Comparison of ENCODE assay signal across 18 mouse cellular contexts in the genomic region with DNA sequence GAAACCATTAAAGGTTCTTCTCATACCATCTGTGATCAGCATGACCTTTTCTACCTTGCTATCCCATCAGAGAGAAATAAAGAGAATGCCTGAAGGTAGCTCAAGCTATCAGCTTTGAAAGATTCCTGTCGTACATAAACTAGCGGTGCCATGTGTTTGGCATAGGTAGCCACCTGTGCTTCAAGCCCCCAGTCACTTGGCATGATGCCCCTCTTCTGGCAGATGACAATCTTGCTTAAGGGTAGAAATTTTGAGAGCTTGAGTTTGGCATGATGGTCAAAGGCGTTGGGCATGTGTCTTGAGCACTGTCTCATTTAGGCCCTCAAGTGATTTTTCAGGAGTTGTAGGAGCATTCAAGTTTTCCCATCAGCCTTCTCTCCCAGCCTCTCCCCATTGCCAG.
A peak's percentile ranks its signal among the peaks of the same experiment; 100 is the strongest.
DNase-seq lines count a peak whose midpoint lies in the region; ATAC-seq and TF ChIP-seq lines count a peak whose summit lies in the region.
"Had no signal": no experiment of that assay in that cellular context is flagged by ENCODE, and none has a peak within 500 bp of the region (broad histone marks: within the 10 kb centered on the region; RNA-seq: fewer than 3 reads in every experiment).

No protein-coding gene starts in this region.

- intact Hi-C loops in left cerebral cortex, postnatal 4 days (cut with DNase I) = no loop called here
- intact Hi-C loops in left cerebral cortex, postnatal 10 days (cut with DNase I) = no loop called here

- TF ChIP-seq CTCF in cerebellum, adult 2 months (IDR thresholded peaks at IDR 0.05; ENCODE audit: borderline replicate concordance, insufficient read depth, low read depth, low read length) = no peak

- H3K4me1 ChIP-seq in cerebellum, adult 2 months (ENCODE audit: control insufficient read depth, insufficient read depth, low read length) = peaks cover 8% of the 10 kb centered on the region
- H3K4me1 ChIP-seq: forebrain, embryonic 10.5 days; forebrain, embryonic 13.5 days had no signal

- TF ChIP-seq POLR2A in cerebellum, adult 2 months (IDR thresholded peaks at IDR 0.05; ENCODE audit: borderline replicate concordance, insufficient read depth, low read length) = no peak

- no peak overlapping the region for H3K27ac ChIP-seq in cerebellum, adult 2 months (ENCODE audit: insufficient read depth, low read length)
- H3K27ac ChIP-seq: forebrain, embryonic 10.5 days; forebrain, embryonic 13.5 days; hindbrain, embryonic 14.5 days had no signal

- no peak overlapping the region for H3K4me3 ChIP-seq in cerebellum, adult 2 months (replicated peaks; ENCODE audit: insufficient read depth, low read depth, low read length)
- H3K4me3 ChIP-seq: forebrain, embryonic 10.5 days; forebrain, embryonic 13.5 days had no signal

- peak; percentile 15 for DNase-seq in cerebellum, adult 11-12 months
- DNase-seq in cerebellum, postnatal 4 days (ENCODE audit: low spot score in 2 of 2) = no peak
- peak; percentile 30 for DNase-seq in cerebellum, adult 9-11 months
- no peak for DNase-seq in cerebellum, adult 2 months
- peak; percentile 42 for DNase-seq in left cerebral cortex, postnatal 4 days
- DNase-seq in left cerebral cortex, postnatal 10 days (ENCODE audit: extremely low spot score in 1 of 2, low spot score in 2 of 2) = no peak
- DNase-seq: adrenal gland, adult 8-10 months; adrenal gland, postnatal 25 days; gastrocnemius, postnatal 10 days; heart, adult 11 months; kidney, adult 18-20 months had no signal

- H3K27me3 ChIP-seq in cerebellum, adult 2 months (ENCODE audit: control insufficient read depth, insufficient read depth, low read length) = no peaks in the 10 kb centered on the region
- H3K27me3 ChIP-seq: forebrain, embryonic 13.5 days had no signal

- 64% methylated on average over 3 of the region's 3 CpGs for WGBS in cerebellum, adult 2 months

- no peak for ATAC-seq in inflammation-experienced regulatory T-cells, adult 6 months
- ATAC-seq: activated CD4-positive, CD25-positive, alpha-beta regulatory T cell, adult 4 months; forebrain, embryonic 13.5 days; forebrain, embryonic 16.5 days; intestine, embryonic 16.5 days had no signal

Comparison
In these comparisons a context has a peak if more than half of its experiments do, and no peak if none do; other contexts are left out.
1. DNase-seq: peak in cerebellum, adult 11-12 months (single experiment), cerebellum, adult 9-11 months (single experiment) and left cerebral cortex, postnatal 4 days (single experiment); none in cerebellum, postnatal 4 days (0 of 2), cerebellum, adult 2 months (0 of 2) and left cerebral cortex, postnatal 10 days (0 of 2).